Mouse (Mus musculus) urinary bladder, postnatal 0 days (tissue): ENCODE data around the gene Slc4a1. TPM values are rescaled to one million over a fixed set of nuclear protein-coding genes. Genes with fewer than 3 reads are reported as not detected.

ENCODE experiments used
- microRNA-seq: library from miRNA; unstranded; fragments of <30 nt; microRNA quantifications from one replicate; pipeline ENCODE4, GENCODE M21; 2016
- polyA plus RNA-seq: library from polyadenylated mRNA; unstranded; fragments of >200 nt; fragmentation: Nextera tagmentation; extraction: Ambion mirVana; gene quantifications from 2 replicates; pipeline ENCODE4 v1.2.1, GENCODE M21; 2015

Slc4a1 gene
- 1.1 and 2.6 TPM in 2 replicates for polyA plus RNA-seq

GRCm38 (mm10) chr11:102366103-102366502 lies at the start of gene Slc4a1:
Gene Slc4a1 (minus strand): TSS chr11:102366203.

GRCm38 (mm10) chr11:102407834-102408215 lies 41.8 kb upstream of the Slc4a1 start, which contains the start of gene Slc25a39:
Gene Slc25a39 (minus strand): TSS chr11:102407946.

GRCm38 (mm10) chr11:102393238-102393634 lies 27.2 kb upstream of the Slc4a1 start, which contains the start of gene Rundc3a:
Gene Rundc3a (plus strand): TSS chr11:102393403.

GRCm38 (mm10) chr11:102319410-102319792 lies 46.6 kb downstream of the Slc4a1 start, which contains the start of gene Ubtf:
Gene Ubtf (minus strand): TSS chr11:102319742.

Small RNAs within 50 kb of the gene (microRNA-seq; reads per million reads assigned to microRNA genes)
- not detected for gene Mir6930

Other genes starting within 250 kb of the Slc4a1 start
- gene Nags, start 220.7 kb downstream of the Slc4a1 start, polyA plus RNA-seq: 0.08 TPM in 1 of 2 replicates, not detected in the other
- 14.0 and 15.3 TPM in 2 replicates for gene Tmem101, start 209.8 kb downstream of the Slc4a1 start, polyA plus RNA-seq
- 88.2 and 95.7 TPM in 2 replicates for gene Lsm12, start 180.9 kb downstream of the Slc4a1 start, polyA plus RNA-seq
- 29.1 and 30.1 TPM in 2 replicates for gene G6pc3, start 176.6 kb downstream of the Slc4a1 start, polyA plus RNA-seq
- gene Hdac5, start 136.0 kb downstream of the Slc4a1 start, polyA plus RNA-seq: 27.9 and 31.5 TPM in 2 replicates
- 2.9 and 3.0 TPM in 2 replicates for gene BC030867, start 117.3 kb downstream of the Slc4a1 start, polyA plus RNA-seq
- gene Asb16, start 97.5 kb downstream of the Slc4a1 start, polyA plus RNA-seq: not detected in 2 replicates
- gene Tmub2, start 81.3 kb downstream of the Slc4a1 start, polyA plus RNA-seq: 26.6 and 32.6 TPM in 2 replicates
- gene Atxn7l3, start 69.6 kb downstream of the Slc4a1 start, polyA plus RNA-seq: 7.1 and 7.5 TPM in 2 replicates
- 38.5 and 48.7 TPM in 2 replicates for gene Ubtf, start 46.5 kb downstream of the Slc4a1 start, polyA plus RNA-seq
- gene Rundc3a, start 27.2 kb upstream of the Slc4a1 start, polyA plus RNA-seq: 1.00 and 1.1 TPM in 2 replicates
- 129 and 150 TPM in 2 replicates for gene Slc25a39, start 41.7 kb upstream of the Slc4a1 start, polyA plus RNA-seq
- gene Grn, start 64.1 kb upstream of the Slc4a1 start, polyA plus RNA-seq: 269 and 325 TPM in 2 replicates
- 1.9 and 2.3 TPM in 2 replicates for gene Fam171a2, start 81.5 kb upstream of the Slc4a1 start, polyA plus RNA-seq
- 4.1 and 9.6 TPM in 2 replicates for gene Itga2b, start 103.9 kb upstream of the Slc4a1 start, polyA plus RNA-seq
- 20.4 and 21.3 TPM in 2 replicates for gene Gpatch8, start 190.2 kb upstream of the Slc4a1 start, polyA plus RNA-seq
- gene Gm11627, start 213.3 kb upstream of the Slc4a1 start, polyA plus RNA-seq: 79.0 and 84.2 TPM in 2 replicates
- gene Fzd2, start 238.2 kb upstream of the Slc4a1 start, polyA plus RNA-seq: 29.2 and 37.8 TPM in 2 replicates